Mouse (Mus musculus): Measurements from ENCODE around the gene Fkbp2.

DNA sequence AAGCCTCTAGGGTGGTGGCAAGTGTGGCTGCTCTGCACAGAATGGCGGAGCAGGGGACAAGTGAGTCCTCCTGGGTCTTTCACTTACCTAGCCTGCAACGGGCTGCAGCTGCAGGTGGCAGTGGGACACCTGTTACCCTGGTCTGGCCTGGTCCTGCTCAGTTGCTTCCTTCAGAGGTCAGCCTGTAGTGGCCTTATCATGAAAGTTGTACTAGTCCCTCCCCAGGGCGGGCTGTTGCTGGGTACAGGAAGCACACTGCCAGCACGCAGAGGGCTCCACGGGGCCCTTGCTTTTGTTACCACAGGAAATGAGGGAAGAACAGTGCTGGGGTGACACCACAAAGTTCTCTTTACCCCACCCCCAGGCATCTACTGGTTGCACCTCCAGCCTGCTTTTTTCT, 38.9 kb upstream of the Fkbp2 start, which contains the start of gene Fermt3:
- TF ChIP-seq SRF (IDR thresholded peaks at IDR 0.05; ENCODE audit: control insufficient read depth, insufficient read length, low read depth): no peak
- no peak for TF ChIP-seq POLR2A (IDR thresholded peaks at IDR 0.05; ENCODE audit: insufficient read length, low read depth)
- TF ChIP-seq TCF12 (IDR thresholded peaks at IDR 0.05; ENCODE audit: insufficient read depth, poor library complexity, severe bottlenecking): no peak
- peak; percentile 60 for TF ChIP-seq POLR2AphosphoS2 (IDR thresholded peaks at IDR 0.05; ENCODE audit: insufficient read length, low read depth)
- no peak for TF ChIP-seq USF1 (IDR thresholded peaks at IDR 0.05; ENCODE audit: low read depth)
- no peak for TF ChIP-seq MYOD1 (IDR thresholded peaks at IDR 0.05; ENCODE audit: control insufficient read depth in 1 of 3, insufficient read length in 2 of 3, low read depth in 2 of 3)
- no peak for TF ChIP-seq REST (IDR thresholded peaks at IDR 0.05; ENCODE audit: insufficient read depth, insufficient read length)
- TF ChIP-seq MYOG (IDR thresholded peaks at IDR 0.05; ENCODE audit: control insufficient read depth in 1 of 3, insufficient read depth in 1 of 3, insufficient read length in 2 of 3, low read depth in 2 of 3): no peak

Measured in myocyte (in vitro differentiated cells).